Mouse (Mus musculus): Measurements from ENCODE around the gene Dysf. TPM values are rescaled to one million over a fixed set of nuclear protein-coding genes. Genes with fewer than 3 reads are reported as not detected.

Gene Dysf
- polyA plus RNA-seq, 1 experiment, result 20.7 TPM

DNA sequence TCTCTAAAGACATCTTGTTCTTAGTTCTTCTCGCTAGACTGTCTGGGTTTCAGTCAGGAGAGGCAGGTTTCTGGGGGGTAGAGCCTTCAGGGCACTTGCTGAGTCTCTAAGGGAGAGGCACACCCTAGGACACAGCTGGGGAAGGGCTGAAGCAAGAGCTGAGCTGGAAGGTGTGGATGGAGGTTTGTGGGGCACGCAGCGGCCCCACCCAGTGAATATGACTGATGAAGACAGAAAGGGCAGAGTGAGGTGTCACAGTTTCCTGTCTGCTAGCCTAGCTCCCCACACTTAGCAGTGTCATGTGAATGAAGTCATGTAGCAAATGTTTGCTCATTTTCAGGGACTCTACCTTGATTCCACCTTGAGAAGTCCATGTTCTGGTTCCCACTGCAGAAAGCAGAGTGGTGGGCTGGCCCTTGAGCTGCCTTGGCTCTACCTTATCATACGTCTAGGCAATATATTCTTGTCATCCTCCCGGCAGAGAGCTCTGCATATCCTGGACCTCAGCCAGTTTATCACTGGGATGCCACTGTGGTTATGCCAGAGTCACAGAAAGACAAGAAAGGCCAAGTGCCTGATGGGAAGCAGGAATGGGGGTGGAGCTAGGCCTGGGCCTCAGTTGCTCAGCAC is 170.5 kb downstream of the Dysf start:
- WGBS, result 65% methylated on average over 5 of the region's 5 CpGs
- H3K27ac ChIP-seq (ENCODE audit: insufficient read depth, low read depth, low read length), result no peak overlapping the region
- TF ChIP-seq CTCF (conservative IDR thresholded peaks at IDR 0.05; ENCODE audit: insufficient read depth, insufficient read length, low read depth, low read length) (no peak), POLR2A (IDR thresholded peaks at IDR 0.05; ENCODE audit: low read depth, low read length) (no peak)
- no peak overlapping the region for H3K4me3 ChIP-seq (ENCODE audit: insufficient read depth, low read depth, low read length)
- no peak for DNase-seq
- no peaks in the 10 kb centered on the region for H3K27me3 ChIP-seq (replicated peaks; ENCODE audit: control insufficient read depth, insufficient read depth, low read length)
- no peaks in the 10 kb centered on the region for H3K36me3 ChIP-seq (ENCODE audit: control insufficient read depth, insufficient read depth, low read length)
- no peaks in the 10 kb centered on the region; the same call in 1 of the 2 replicates for H3K4me1 ChIP-seq (ENCODE audit: control insufficient read depth, insufficient read depth, low read length)

DNA sequence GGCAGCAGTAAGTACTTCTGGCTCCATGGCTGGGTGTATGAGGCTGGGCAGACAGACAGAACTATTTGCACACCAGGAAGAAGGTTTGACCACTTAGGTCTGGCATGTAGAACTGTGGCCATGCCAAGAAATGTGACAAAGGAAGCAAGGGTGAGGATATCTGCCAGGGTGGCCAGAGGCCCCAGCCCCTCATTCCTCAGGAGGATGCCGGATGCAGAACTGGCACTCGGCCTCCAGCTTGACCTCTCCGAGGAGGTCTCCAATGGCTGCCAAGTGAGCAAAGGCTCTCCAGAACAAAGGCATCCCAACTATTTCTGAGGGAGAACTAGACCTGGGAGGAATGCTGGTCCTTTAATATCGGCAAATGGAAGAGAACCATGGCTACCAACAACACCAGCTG is 173.1 kb downstream of the Dysf start:
- Histone ChIP-seq H3K27me3 (replicated peaks; ENCODE audit: control insufficient read depth, insufficient read depth, low read length) (no peaks in the 10 kb centered on the region), H3K4me1 (ENCODE audit: control insufficient read depth, insufficient read depth, low read length) (no peaks in the 10 kb centered on the region; the same call in 1 of the 2 replicates), H3K4me3 (ENCODE audit: insufficient read depth, low read depth, low read length) (no peak overlapping the region), H3K27ac (ENCODE audit: insufficient read depth, low read depth, low read length) (no peak overlapping the region), H3K36me3 (ENCODE audit: control insufficient read depth, insufficient read depth, low read length) (no peaks in the 10 kb centered on the region)
- 14% methylated on average over 4 of the region's 4 CpGs for WGBS
- peak; percentile 80 for DNase-seq
- no peak for TF ChIP-seq POLR2A (IDR thresholded peaks at IDR 0.05; ENCODE audit: low read depth, low read length)
- TF ChIP-seq CTCF (conservative IDR thresholded peaks at IDR 0.05; ENCODE audit: insufficient read depth, insufficient read length, low read depth, low read length), result no peak

DNA sequence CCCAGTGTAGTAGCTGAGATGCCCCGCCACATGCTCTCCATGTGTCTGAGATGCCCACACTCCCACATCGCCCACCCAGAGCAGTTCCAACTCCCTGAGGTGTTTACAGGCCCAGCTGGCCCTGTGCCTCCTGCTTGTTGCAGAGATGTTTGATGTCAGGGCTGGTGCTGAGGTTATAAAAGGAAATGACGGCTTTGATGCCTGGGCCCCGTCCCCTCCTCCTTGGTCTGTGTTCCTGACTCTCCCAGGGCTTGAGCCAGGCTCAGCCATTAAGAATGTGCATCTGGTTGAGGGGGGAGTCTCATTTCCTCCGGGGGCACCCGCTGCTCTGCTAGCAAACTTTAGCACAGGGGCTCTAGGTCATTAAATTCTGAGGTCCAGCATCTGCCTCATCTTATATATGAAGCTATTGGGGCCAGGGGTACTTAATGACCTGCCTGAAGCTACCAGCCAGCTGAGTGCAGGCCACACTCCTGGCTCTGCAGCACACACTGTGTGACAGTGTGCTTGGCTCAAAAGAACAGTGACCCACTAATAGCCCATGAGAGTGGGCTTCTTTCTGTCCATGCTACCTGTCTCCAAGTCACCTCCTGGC is 183.4 kb downstream of the Dysf start:
- TF ChIP-seq CTCF (conservative IDR thresholded peaks at IDR 0.05; ENCODE audit: insufficient read depth, insufficient read length, low read depth, low read length) (no peak), POLR2A (IDR thresholded peaks at IDR 0.05; ENCODE audit: low read depth, low read length) (no peak)
- DNase-seq, result no peak
- Histone ChIP-seq H3K36me3 (ENCODE audit: control insufficient read depth, insufficient read depth, low read length) (no peaks in the 10 kb centered on the region), H3K4me1 (ENCODE audit: control insufficient read depth, insufficient read depth, low read length) (no peaks in the 10 kb centered on the region), H3K27ac (ENCODE audit: insufficient read depth, low read depth, low read length) (no peak overlapping the region), H3K27me3 (replicated peaks; ENCODE audit: control insufficient read depth, insufficient read depth, low read length) (no peaks in the 10 kb centered on the region), H3K4me3 (ENCODE audit: insufficient read depth, low read depth, low read length) (no peak overlapping the region)
- 57% methylated on average over 6 of the region's 6 CpGs for WGBS

DNA sequence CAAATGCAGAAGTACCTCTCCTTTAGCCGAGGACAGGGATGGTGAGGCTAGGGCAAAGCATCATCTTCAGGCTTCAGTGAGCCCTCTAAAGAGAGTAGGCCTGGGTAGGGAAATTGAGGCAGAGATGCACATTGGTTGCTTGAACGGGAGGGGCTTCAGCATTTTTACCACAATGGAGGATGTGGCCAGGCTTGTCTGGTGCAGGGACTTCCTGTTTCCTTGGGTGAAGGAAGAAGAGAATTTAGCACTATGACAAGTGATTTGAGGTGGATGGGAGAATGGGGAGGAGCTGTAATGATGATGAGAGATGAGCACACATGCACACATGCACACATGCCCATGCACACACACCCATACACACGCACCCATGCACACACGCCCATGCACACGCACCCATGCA is 188.1 kb downstream of the Dysf start:
- 94% methylated on average over 5 of the region's 5 CpGs for WGBS
- TF ChIP-seq CTCF (conservative IDR thresholded peaks at IDR 0.05; ENCODE audit: insufficient read depth, insufficient read length, low read depth, low read length) (no peak), POLR2A (IDR thresholded peaks at IDR 0.05; ENCODE audit: low read depth, low read length) (no peak)
- no peak overlapping the region for H3K4me3 ChIP-seq (ENCODE audit: insufficient read depth, low read depth, low read length)
- H3K27me3 ChIP-seq (replicated peaks; ENCODE audit: control insufficient read depth, insufficient read depth, low read length), result no peaks in the 10 kb centered on the region
- H3K4me1 ChIP-seq (ENCODE audit: control insufficient read depth, insufficient read depth, low read length), result no peaks in the 10 kb centered on the region
- DNase-seq, result no peak
- no peak overlapping the region for H3K27ac ChIP-seq (ENCODE audit: insufficient read depth, low read depth, low read length)
- H3K36me3 ChIP-seq (ENCODE audit: control insufficient read depth, insufficient read depth, low read length), result no peaks in the 10 kb centered on the region

DNA sequence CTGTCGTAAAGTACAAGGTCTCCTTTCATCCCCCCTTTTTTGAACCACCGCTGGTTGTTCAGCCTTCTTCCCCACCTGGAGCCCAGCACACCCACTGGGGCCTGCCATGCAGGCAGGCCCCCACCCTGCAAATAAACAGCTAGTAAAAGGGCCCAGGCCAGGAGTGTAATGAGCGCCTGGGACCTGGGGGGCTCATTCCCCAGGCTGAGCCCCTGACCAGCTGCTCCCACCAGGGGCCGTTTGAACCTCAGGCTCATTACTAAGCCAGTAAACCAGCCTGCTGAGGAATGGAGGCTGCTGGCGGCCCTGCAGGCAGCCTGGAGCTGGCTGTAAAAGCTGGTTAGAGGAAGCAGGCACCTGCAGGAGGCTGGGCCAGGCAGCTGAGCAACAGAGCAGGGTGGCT is 189.4 kb downstream of the Dysf start:
- Histone ChIP-seq H3K4me1 (ENCODE audit: control insufficient read depth, insufficient read depth, low read length) (no peaks in the 10 kb centered on the region), H3K4me3 (ENCODE audit: insufficient read depth, low read depth, low read length) (no peak overlapping the region), H3K27me3 (replicated peaks; ENCODE audit: control insufficient read depth, insufficient read depth, low read length) (no peaks in the 10 kb centered on the region), H3K36me3 (ENCODE audit: control insufficient read depth, insufficient read depth, low read length) (no peaks in the 10 kb centered on the region), H3K27ac (ENCODE audit: insufficient read depth, low read depth, low read length) (no peak overlapping the region)
- no peak for DNase-seq
- 75% methylated on average over 5 of the region's 5 CpGs for WGBS
- TF ChIP-seq POLR2A (IDR thresholded peaks at IDR 0.05; ENCODE audit: low read depth, low read length) (no peak), CTCF (conservative IDR thresholded peaks at IDR 0.05; ENCODE audit: insufficient read depth, insufficient read length, low read depth, low read length) (no peak)

DNA sequence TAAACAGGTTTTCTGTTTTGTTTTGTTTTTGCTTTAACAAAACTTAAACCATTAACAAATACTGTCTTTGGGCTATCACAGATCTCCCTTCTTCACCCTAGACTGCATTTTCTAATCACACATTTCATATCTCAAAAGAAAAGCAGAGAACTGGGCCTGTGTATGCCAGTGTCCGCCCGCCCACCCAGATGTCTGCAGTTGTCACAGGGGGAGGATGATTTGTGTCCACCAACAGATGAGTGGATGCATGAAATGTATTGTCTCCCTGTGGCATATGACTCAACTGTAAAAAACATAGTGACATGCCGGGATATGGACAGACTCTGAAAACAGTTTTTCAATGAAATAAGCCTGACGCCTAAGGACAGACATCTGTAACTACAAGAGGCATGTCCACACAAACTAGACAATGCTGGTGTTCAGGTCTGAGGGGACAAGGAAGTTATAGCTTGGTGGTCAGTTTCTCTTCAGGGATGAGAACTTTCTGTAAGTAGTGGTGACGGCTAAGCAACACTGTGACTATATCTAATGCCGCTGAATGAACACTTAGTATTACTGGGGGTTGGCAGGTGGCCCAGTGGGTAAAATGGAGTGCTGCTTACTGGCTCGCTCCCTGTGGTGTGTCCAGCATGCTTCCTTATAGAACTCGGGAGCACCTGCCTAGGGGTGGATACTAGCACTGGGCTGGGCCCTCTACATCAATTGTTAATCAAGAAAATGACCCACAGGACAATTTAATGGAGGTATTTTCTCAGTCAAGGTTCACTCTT is 193.5 kb downstream of the Dysf start:
- 89% methylated on average over 8 of the region's 8 CpGs for WGBS
- TF ChIP-seq CTCF (conservative IDR thresholded peaks at IDR 0.05; ENCODE audit: insufficient read depth, insufficient read length, low read depth, low read length) (no peak), POLR2A (IDR thresholded peaks at IDR 0.05; ENCODE audit: low read depth, low read length) (no peak)
- no peaks in the 10 kb centered on the region for H3K36me3 ChIP-seq (ENCODE audit: control insufficient read depth, insufficient read depth, low read length)
- H3K27ac ChIP-seq (ENCODE audit: insufficient read depth, low read depth, low read length), result no peak overlapping the region
- no peak for DNase-seq
- H3K4me1 ChIP-seq (ENCODE audit: control insufficient read depth, insufficient read depth, low read length), result no peaks in the 10 kb centered on the region
- H3K4me3 ChIP-seq (ENCODE audit: insufficient read depth, low read depth, low read length), result no peak overlapping the region
- H3K27me3 ChIP-seq (replicated peaks; ENCODE audit: control insufficient read depth, insufficient read depth, low read length), result no peaks in the 10 kb centered on the region

DNA sequence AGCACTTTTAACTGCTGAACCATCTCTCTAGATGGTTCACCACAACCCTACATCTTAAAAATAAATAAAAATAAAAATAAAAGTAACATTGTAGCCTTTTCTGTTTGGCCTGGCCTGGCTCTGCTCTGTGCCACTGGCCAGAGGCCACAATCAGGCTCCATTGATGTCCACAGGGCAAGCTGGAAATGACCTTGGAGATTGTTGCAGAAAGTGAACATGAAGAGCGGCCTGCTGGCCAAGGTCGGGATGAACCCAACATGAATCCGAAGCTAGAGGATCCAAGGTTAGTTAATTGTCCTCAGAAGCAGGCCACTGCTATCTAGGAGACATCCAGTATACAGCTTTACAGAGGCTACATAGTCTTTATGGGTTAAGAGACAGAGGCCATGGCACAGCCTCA is 197.2 kb downstream of the Dysf start:
- H3K4me3 ChIP-seq (ENCODE audit: insufficient read depth, low read depth, low read length), result no peak overlapping the region
- TF ChIP-seq CTCF (conservative IDR thresholded peaks at IDR 0.05; ENCODE audit: insufficient read depth, insufficient read length, low read depth, low read length) (no peak), POLR2A (IDR thresholded peaks at IDR 0.05; ENCODE audit: low read depth, low read length) (no peak)
- H3K27ac ChIP-seq (ENCODE audit: insufficient read depth, low read depth, low read length), result no peak overlapping the region
- no peak for DNase-seq
- 94% methylated on average over 3 of the region's 3 CpGs for WGBS
- H3K36me3 ChIP-seq (ENCODE audit: control insufficient read depth, insufficient read depth, low read length), result no peaks in the 10 kb centered on the region
- no peaks in the 10 kb centered on the region for H3K4me1 ChIP-seq (ENCODE audit: control insufficient read depth, insufficient read depth, low read length)
- H3K27me3 ChIP-seq (replicated peaks; ENCODE audit: control insufficient read depth, insufficient read depth, low read length), result no peaks in the 10 kb centered on the region

All from kidney, adult 2 months (tissue).